Mouse (Mus musculus) MEL (cell line): Measurements from ENCODE around the gene Dock3.

ENCODE experiments used
- CTCF ChIP-seq, 3 experiments: IDR thresholded peaks in 2 of 3; conservative IDR thresholded peaks in 1 of 3; 2 replicates each; pipeline ENCODE4 v1.5.1; 2011 to 2012; ENCODE audit warnings: low read length in 3 of 3, low read depth in 2 of 3, mild to moderate bottlenecking in 2 of 3, improper control_type of control experiment in 1 of 3, inconsistent platforms in 1 of 3, mixed read lengths in 1 of 3, moderate library complexity in 1 of 3; ENCODE audit not compliant: control insufficient read depth in 1 of 3, insufficient read depth in 1 of 3, poor library complexity in 1 of 3, severe bottlenecking in 1 of 3
- E2F4 ChIP-seq: IDR thresholded peaks from 2 replicates; pipeline ENCODE4 v1.6.1; 2011; ENCODE audit warnings: low read depth, low read length, improper control_type of control experiment, borderline replicate concordance
- EP300 ChIP-seq, 2 experiments: IDR thresholded peaks; 2 replicates each; pipeline ENCODE4 v1.6.1; 2011; ENCODE audit warnings: improper control_type of control experiment in 2 of 2, low read length in 2 of 2, low read depth in 1 of 2, mild to moderate bottlenecking in 1 of 2
- ETS1 ChIP-seq: IDR thresholded peaks from 2 replicates; pipeline ENCODE4 v1.6.1; 2012; ENCODE audit warnings: low read depth, mild to moderate bottlenecking, inconsistent platforms, low read length, improper control_type of control experiment, moderate library complexity
- GATA1 ChIP-seq: IDR thresholded peaks from 2 replicates; pipeline ENCODE4 v1.6.1; 2011; ENCODE audit warnings: low read depth, low read length, improper control_type of control experiment
- KAT2A ChIP-seq: conservative IDR thresholded peaks from 2 replicates; pipeline ENCODE4 v1.6.1; 2012; ENCODE audit warnings: low read depth, low read length, improper control_type of control experiment, inconsistent platforms
- MAFK ChIP-seq: IDR thresholded peaks from 2 replicates; pipeline ENCODE4 v1.6.1; 2011; ENCODE audit warnings: low read depth, mild to moderate bottlenecking, low read length, improper control_type of control experiment, borderline replicate concordance
- MEF2A ChIP-seq: IDR thresholded peaks from 2 replicates; pipeline ENCODE4 v1.6.1; 2014; ENCODE audit warnings: low read depth, mild to moderate bottlenecking, inconsistent platforms, low read length, improper control_type of control experiment; ENCODE audit not compliant: poor library complexity, insufficient replicate concordance, severe bottlenecking; ENCODE audit errors: extremely low read depth
- MXI1 ChIP-seq: IDR thresholded peaks from 2 replicates; pipeline ENCODE4 v1.6.1; 2011; ENCODE audit warnings: mild to moderate bottlenecking, low read depth, low read length, improper control_type of control experiment
- POLR2A ChIP-seq, 2 experiments: IDR thresholded peaks; 2 replicates each; pipeline ENCODE4 v1.6.1; 2011 to 2012; ENCODE audit warnings: low read length in 2 of 2, mild to moderate bottlenecking in 2 of 2, control low read depth in 1 of 2, improper control_type of control experiment in 1 of 2, low read depth in 1 of 2, moderate library complexity in 1 of 2; ENCODE audit not compliant: control insufficient read depth in 1 of 2, insufficient read depth in 1 of 2, poor library complexity in 1 of 2
- POLR2AphosphoS2 ChIP-seq: IDR thresholded peaks from 2 replicates; pipeline ENCODE4 v1.6.1; 2011; ENCODE audit warnings: low read length, improper control_type of control experiment
- RAD21 ChIP-seq: IDR thresholded peaks from 2 replicates; pipeline ENCODE4 v1.6.1; 2011; ENCODE audit warnings: mild to moderate bottlenecking, low read depth, low read length, improper control_type of control experiment

- no peak for TF ChIP-seq ETS1
- TF ChIP-seq CTCF (IDR thresholded peaks at IDR 0.05 in 2 of 3, conservative IDR thresholded peaks at IDR 0.05 in 1 of 3; ENCODE audit: control insufficient read depth in 1 of 3, insufficient read depth in 1 of 3, low read depth in 2 of 3, low read length in 3 of 3, poor library complexity in 1 of 3, severe bottlenecking in 1 of 3) = no peak
- no peak for TF ChIP-seq EP300 (IDR thresholded peaks at IDR 0.05; ENCODE audit: low read depth in 1 of 2, low read length in 2 of 2)
- TF ChIP-seq RAD21 = no peak
- no peak for TF ChIP-seq MEF2A
- TF ChIP-seq MAFK = no peak
- TF ChIP-seq POLR2A (IDR thresholded peaks at IDR 0.05; ENCODE audit: control insufficient read depth in 1 of 2, insufficient read depth in 1 of 2, low read depth in 1 of 2, low read length in 2 of 2, poor library complexity in 1 of 2) = no peak
- no peak for TF ChIP-seq GATA1
- TF ChIP-seq E2F4 = no peak
- TF ChIP-seq KAT2A = no peak
- no peak for TF ChIP-seq MXI1
- no peak for TF ChIP-seq POLR2AphosphoS2
These were observed 276.2 kb downstream of the Dock3 start for GRCm38 (mm10) chr9:106955486-106955885.
